Mouse (Mus musculus) retina, postnatal 7 days (tissue): Measurements from ENCODE around the gene Ssh1.

Experiments
- DNase-seq: peaks from one replicate; pipeline ENCODE4 v3.0.0-alpha.2; 2012; ENCODE audit warnings: low read depth, low spot score

Ssh1 gene

DNA sequence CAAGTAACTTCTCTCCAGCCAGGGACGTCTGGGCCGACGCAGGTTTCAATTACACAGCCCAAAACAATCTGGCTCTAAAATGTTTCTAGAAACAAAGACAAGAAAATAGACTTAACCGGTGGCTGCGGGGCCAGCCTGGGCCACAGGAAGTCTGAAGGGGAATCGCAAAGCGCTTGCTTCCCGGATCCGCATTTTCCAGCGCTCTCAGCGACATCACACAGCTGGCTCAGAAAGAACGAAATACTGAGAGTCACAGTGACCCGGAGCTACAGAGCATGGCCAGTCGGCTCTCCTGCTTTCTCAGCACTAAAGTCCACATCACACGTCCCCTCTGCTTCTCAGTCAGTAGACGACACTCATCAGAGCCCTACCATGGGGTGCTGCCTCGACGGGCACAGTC is 102.8 kb downstream of the Ssh1 start:
- DNase-seq = no peak

GRCm38 (mm10) chr5:113889912-113890311 is 103.8 kb downstream of the Ssh1 start:
- DNase-seq = no peak

GRCm38 (mm10) chr5:113889181-113889906 is 104.3 kb downstream of the Ssh1 start:
- DNase-seq = no peak

DNA sequence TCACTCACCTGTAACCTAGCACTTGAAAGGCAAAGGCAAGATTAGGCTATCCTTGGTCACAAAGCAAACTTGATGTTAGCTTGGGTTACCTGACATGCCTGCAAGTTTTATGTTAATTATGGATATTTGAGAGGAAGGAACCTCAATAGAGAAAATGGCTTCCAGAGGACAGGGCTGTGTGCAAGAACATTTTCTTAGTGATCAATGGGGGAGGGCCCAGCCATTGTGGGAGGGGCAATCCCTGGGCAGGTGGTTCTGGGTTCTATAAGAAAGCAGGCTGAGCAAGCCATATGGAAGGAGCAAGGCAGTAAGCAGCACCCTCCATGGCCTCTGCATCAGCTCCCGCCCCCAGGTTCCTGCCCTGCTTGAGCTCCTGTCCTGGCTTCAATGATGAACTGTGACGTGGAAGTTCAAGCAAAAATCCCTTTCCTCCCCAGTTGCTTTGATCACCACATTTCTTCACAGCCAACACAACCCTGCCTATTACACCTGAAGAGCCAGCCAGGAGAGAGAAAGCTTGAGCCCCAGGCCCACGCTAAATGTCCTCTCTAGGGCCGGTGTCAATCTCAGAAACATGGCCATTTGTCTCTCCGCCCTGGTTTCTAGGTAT is 105.4 kb downstream of the Ssh1 start:
- DNase-seq = no peak

DNA sequence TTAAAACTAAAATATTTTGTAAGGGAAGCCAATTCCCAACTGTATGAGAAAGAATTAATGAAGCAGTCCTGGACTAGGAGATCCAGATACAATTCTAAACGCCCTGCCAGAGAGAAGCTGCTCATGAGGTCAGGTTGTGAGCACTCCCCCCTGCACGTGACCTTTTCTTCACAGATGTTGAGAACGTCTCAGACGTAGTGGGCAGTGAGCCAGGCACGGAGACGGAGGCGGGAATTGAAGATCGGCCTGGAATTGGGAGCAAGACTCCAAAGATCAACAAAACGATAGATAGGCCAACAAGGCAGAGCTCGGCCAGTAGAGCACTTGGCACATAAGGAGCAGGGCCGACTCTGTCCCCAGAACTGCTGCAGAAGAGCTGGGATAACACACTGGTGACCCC is 106.6 kb downstream of the Ssh1 start:
- DNase-seq = no peak
